Mouse (Mus musculus) MEL (cell line): ENCODE measurements at regions not wholly inside any gene's neighbourhood (a gene's known extent, or its start where the extent isn't known, plus 50 kb on each side); places are given as distances from the start of the nearest gene placed in this dataset.

ENCODE experiments used
- DNase-seq: peaks from one replicate; pipeline ENCODE4 v3.0.0; 2011; ENCODE audit warnings: low read depth, low spot score
- H3K27ac ChIP-seq: 2 replicates; pipeline ENCODE4 v1.5.1; 2012; ENCODE audit warnings: low read depth, mild to moderate bottlenecking, control low read depth, low read length, moderate library complexity; ENCODE audit not compliant: control insufficient read depth
- H3K27me3 ChIP-seq, 2 experiments: fragments of 150-350 bp in 1 of 2; sonication (generic) in 1 of 2; 2 replicates each; pipeline ENCODE4 v1.6.1; 2012; ENCODE audit warnings: low read length in 2 of 2, mild to moderate bottlenecking in 2 of 2, improper control_type of control experiment in 1 of 2, moderate library complexity in 1 of 2; ENCODE audit not compliant: insufficient read depth in 2 of 2, control insufficient read depth in 1 of 2
- H3K36me3 ChIP-seq, 2 experiments: 2 replicates each; pipeline ENCODE4 v1.6.1; 2012 to 2014; ENCODE audit warnings: low read length in 2 of 2, improper control_type of control experiment in 1 of 2, inconsistent platforms in 1 of 2, mild to moderate bottlenecking in 1 of 2; ENCODE audit not compliant: insufficient read depth in 2 of 2, control insufficient read depth in 1 of 2
- H3K4me1 ChIP-seq, 2 experiments: fragments of 150-350 bp in 1 of 2; sonication (generic) in 1 of 2; 2 replicates each; pipeline ENCODE4 v1.6.1; 2012; ENCODE audit warnings: low read length in 2 of 2, improper control_type of control experiment in 1 of 2, mild to moderate bottlenecking in 1 of 2; ENCODE audit not compliant: insufficient read depth in 2 of 2, control insufficient read depth in 1 of 2
- H3K4me3 ChIP-seq, 2 experiments: fragments of 150-350 bp in 1 of 2; sonication (generic) in 1 of 2; 2 replicates each; pipeline ENCODE4 v1.5.1; 2012; ENCODE audit warnings: low read depth in 2 of 2, low read length in 2 of 2, mild to moderate bottlenecking in 2 of 2, moderate library complexity in 2 of 2, control low read depth in 1 of 2, improper control_type of control experiment in 1 of 2; ENCODE audit not compliant: control insufficient read depth in 1 of 2, insufficient read depth in 1 of 2
- H3K79me2 ChIP-seq: 2 replicates; pipeline ENCODE4 v1.6.1; 2012; ENCODE audit warnings: mild to moderate bottlenecking, low read length, moderate library complexity; ENCODE audit not compliant: control insufficient read depth, poor library complexity, insufficient read depth
- H3K9ac ChIP-seq: 2 replicates; pipeline ENCODE4 v1.6.1; 2012; ENCODE audit warnings: low read depth, mild to moderate bottlenecking, control low read depth, low read length, moderate library complexity; ENCODE audit not compliant: control insufficient read depth, poor library complexity, severe bottlenecking
- H3K9me3 ChIP-seq: fragments of 150-350 bp; sonication (generic); replicated peaks from 2 replicates; pipeline ENCODE4 v1.6.1; 2012; ENCODE audit warnings: mild to moderate bottlenecking, low read length, improper control_type of control experiment, moderate library complexity; ENCODE audit not compliant: insufficient read depth
- BHLHE40 ChIP-seq: IDR thresholded peaks from 2 replicates; pipeline ENCODE4 v1.6.1; 2012; ENCODE audit warnings: low read depth, mild to moderate bottlenecking, inconsistent platforms, low read length, improper control_type of control experiment, borderline replicate concordance
- CHD1 ChIP-seq: IDR thresholded peaks from 2 replicates; pipeline ENCODE4 v1.6.1; 2012; ENCODE audit warnings: low read depth, mild to moderate bottlenecking, inconsistent platforms, low read length, improper control_type of control experiment
- CHD2 ChIP-seq: IDR thresholded peaks from 2 replicates; pipeline ENCODE4 v1.6.1; 2011; ENCODE audit warnings: low read length, improper control_type of control experiment
- E2F4 ChIP-seq: IDR thresholded peaks from 2 replicates; pipeline ENCODE4 v1.6.1; 2011; ENCODE audit warnings: low read depth, low read length, improper control_type of control experiment, borderline replicate concordance
- EP300 ChIP-seq, 2 experiments: IDR thresholded peaks; 2 replicates each; pipeline ENCODE4 v1.6.1; 2011; ENCODE audit warnings: improper control_type of control experiment in 2 of 2, low read length in 2 of 2, low read depth in 1 of 2, mild to moderate bottlenecking in 1 of 2
- ETS1 ChIP-seq: IDR thresholded peaks from 2 replicates; pipeline ENCODE4 v1.6.1; 2012; ENCODE audit warnings: low read depth, mild to moderate bottlenecking, inconsistent platforms, low read length, improper control_type of control experiment, moderate library complexity
- GATA1 ChIP-seq: IDR thresholded peaks from 2 replicates; pipeline ENCODE4 v1.6.1; 2011; ENCODE audit warnings: low read depth, low read length, improper control_type of control experiment
- JUND ChIP-seq: IDR thresholded peaks from 2 replicates; pipeline ENCODE4 v1.6.1; 2011; ENCODE audit warnings: low read depth, mild to moderate bottlenecking, improper control_type of control experiment, low read length
- KAT2A ChIP-seq: conservative IDR thresholded peaks from 2 replicates; pipeline ENCODE4 v1.6.1; 2012; ENCODE audit warnings: low read depth, low read length, improper control_type of control experiment, inconsistent platforms
- MAFK ChIP-seq: IDR thresholded peaks from 2 replicates; pipeline ENCODE4 v1.6.1; 2011; ENCODE audit warnings: low read depth, mild to moderate bottlenecking, low read length, improper control_type of control experiment, borderline replicate concordance
- MAX ChIP-seq: IDR thresholded peaks from 2 replicates; pipeline ENCODE4 v1.6.1; 2011; ENCODE audit warnings: low read length, improper control_type of control experiment
- MAZ ChIP-seq: IDR thresholded peaks from 2 replicates; pipeline ENCODE4 v1.6.1; 2012; ENCODE audit warnings: low read depth, mild to moderate bottlenecking, inconsistent platforms, low read length, improper control_type of control experiment
- MXI1 ChIP-seq: IDR thresholded peaks from 2 replicates; pipeline ENCODE4 v1.6.1; 2011; ENCODE audit warnings: mild to moderate bottlenecking, low read depth, low read length, improper control_type of control experiment
- MYB ChIP-seq: IDR thresholded peaks from 2 replicates; pipeline ENCODE4 v1.6.1; 2011; ENCODE audit warnings: mild to moderate bottlenecking, low read depth, low read length, improper control_type of control experiment
- MYC ChIP-seq: IDR thresholded peaks from 2 replicates; pipeline ENCODE4 v1.6.1; 2011; ENCODE audit warnings: low read depth, mild to moderate bottlenecking, low read length, improper control_type of control experiment, moderate library complexity
- NELFE ChIP-seq: IDR thresholded peaks from 2 replicates; pipeline ENCODE4 v1.6.1; 2011; ENCODE audit warnings: low read depth, low read length, improper control_type of control experiment
- POLR2AphosphoS2 ChIP-seq: IDR thresholded peaks from 2 replicates; pipeline ENCODE4 v1.6.1; 2011; ENCODE audit warnings: low read length, improper control_type of control experiment
- RAD21 ChIP-seq: IDR thresholded peaks from 2 replicates; pipeline ENCODE4 v1.6.1; 2011; ENCODE audit warnings: mild to moderate bottlenecking, low read depth, low read length, improper control_type of control experiment
- RCOR1 ChIP-seq: IDR thresholded peaks from 2 replicates; pipeline ENCODE4 v1.6.1; 2012; ENCODE audit warnings: low read depth, mild to moderate bottlenecking, inconsistent platforms, low read length, improper control_type of control experiment
- SIN3A ChIP-seq: IDR thresholded peaks from 2 replicates; pipeline ENCODE4 v1.6.1; 2012; ENCODE audit warnings: low read length, improper control_type of control experiment, inconsistent platforms
- SMC3 ChIP-seq: IDR thresholded peaks from 2 replicates; pipeline ENCODE4 v1.6.1; 2011; ENCODE audit warnings: low read depth, low read length, improper control_type of control experiment
- TAL1 ChIP-seq: IDR thresholded peaks from 2 replicates; pipeline ENCODE4 v1.6.1; 2012; ENCODE audit warnings: mild to moderate bottlenecking, inconsistent platforms, low read length, moderate library complexity, mixed read lengths
- TBP ChIP-seq: IDR thresholded peaks from 2 replicates; pipeline ENCODE4 v1.8.0; 2011; ENCODE audit warnings: low read depth, low read length, improper control_type of control experiment
- TCF12 ChIP-seq: IDR thresholded peaks from 2 replicates; pipeline ENCODE4 v1.6.1; 2014; ENCODE audit warnings: low read depth, mild to moderate bottlenecking, inconsistent platforms, low read length, improper control_type of control experiment, moderate library complexity
- USF1 ChIP-seq: IDR thresholded peaks from 2 replicates; pipeline ENCODE4 v1.6.1; 2014; ENCODE audit warnings: low read depth, mild to moderate bottlenecking, inconsistent platforms, low read length, improper control_type of control experiment, moderate library complexity
- ZC3H11A ChIP-seq: IDR thresholded peaks from 2 replicates; pipeline ENCODE4 v1.6.1; 2012; ENCODE audit warnings: low read depth, mild to moderate bottlenecking, inconsistent platforms, low read length, improper control_type of control experiment
- ZKSCAN1 ChIP-seq: IDR thresholded peaks from 2 replicates; pipeline ENCODE4 v1.6.1; 2012; ENCODE audit warnings: low read depth, mild to moderate bottlenecking, inconsistent platforms, low read length, improper control_type of control experiment, moderate library complexity

GRCm38 (mm10) chr11:66789997-66790396 lies 121.8 kb upstream of the Pirt start:
- no peak for TF ChIP-seq JUND
- no peak for TF ChIP-seq CHD1
- TF ChIP-seq MAX, result no peak
- TF ChIP-seq GATA1, result no peak
- TF ChIP-seq ETS1, result no peak
- no peak for TF ChIP-seq ZC3H11A
- no peak for TF ChIP-seq SMC3
- TF ChIP-seq MYB, result no peak
- no peak for TF ChIP-seq USF1
- no peak for TF ChIP-seq TCF12
- no peak for TF ChIP-seq BHLHE40
- no peak for TF ChIP-seq CHD2
- TF ChIP-seq EP300 (IDR thresholded peaks at IDR 0.05; ENCODE audit: low read depth in 1 of 2, low read length in 2 of 2), result no peak
- TF ChIP-seq ZKSCAN1, result no peak
- TF ChIP-seq E2F4, result no peak
- no peak for DNase-seq
- no peak overlapping the region for H3K4me3 ChIP-seq
- H3K9me3 ChIP-seq, result no peaks in the 10 kb centered on the region
- no peaks in the 10 kb centered on the region for H3K27me3 ChIP-seq
- H3K27ac ChIP-seq, result no peak overlapping the region
- no peaks in the 10 kb centered on the region for H3K4me1 ChIP-seq
- H3K79me2 ChIP-seq, result no peaks in the 10 kb centered on the region
- no peak overlapping the region for H3K9ac ChIP-seq
- H3K36me3 ChIP-seq, result no peaks in the 10 kb centered on the region

GRCm38 (mm10) chr11:66806887-66807286 lies 104.9 kb upstream of the Pirt start:
- no peaks in the 10 kb centered on the region for H3K79me2 ChIP-seq
- H3K9ac ChIP-seq, result peak overlapping the region; percentile 57
- no peaks in the 10 kb centered on the region for H3K9me3 ChIP-seq
- no peaks in the 10 kb centered on the region; a peak in 1 of 4 replicates for H3K4me1 ChIP-seq
- H3K4me3 ChIP-seq, result peak overlapping the region; percentile 78 to 93
- H3K27ac ChIP-seq, result no peak overlapping the region
- peak; percentile 78 for DNase-seq
- H3K36me3 ChIP-seq, result peaks cover 0 to 2% of the 10 kb centered on the region in 2 experiments; a peak in 1 of 4 replicates
- no peak for TF ChIP-seq USF1
- TF ChIP-seq SMC3, result no peak
- no peak for TF ChIP-seq RCOR1
- no peak for TF ChIP-seq NELFE
- no peak for TF ChIP-seq MYB
- no peak for TF ChIP-seq POLR2AphosphoS2
- TF ChIP-seq GATA1, result peak; percentile 78
- 0 out of 2 replicates have a peak, but pooled peaks have one; percentile 27 for TF ChIP-seq TBP
- no peak for TF ChIP-seq TAL1
- 0 out of 2 replicates have a peak, but pooled peaks have one; percentile 19 for TF ChIP-seq ETS1
- TF ChIP-seq CHD2, result no peak
- peak; percentile 33; the same call in 1 of the 2 replicates for TF ChIP-seq SIN3A
- TF ChIP-seq RAD21, result no peak
- TF ChIP-seq MYC, result no peak
- no peak for TF ChIP-seq JUND
- peak; percentile 60; the same call in 1 of the 2 replicates for TF ChIP-seq MXI1
- TF ChIP-seq E2F4, result no peak
- TF ChIP-seq MAX, result no peak
- no peak for TF ChIP-seq ZC3H11A
- TF ChIP-seq MAFK, result no peak
- TF ChIP-seq MAZ, result no peak
- TF ChIP-seq KAT2A, result no peak
- H3K27me3 ChIP-seq, result no peaks in the 10 kb centered on the region
